Mouse (Mus musculus): Measurements from ENCODE around the gene Aanat.
"Not testable (repeated sequence)": the region's sequence is repeated elsewhere in the genome, so short reads cannot be mapped to it uniquely, and the experiment has no call there.

Aanat gene

DNA sequence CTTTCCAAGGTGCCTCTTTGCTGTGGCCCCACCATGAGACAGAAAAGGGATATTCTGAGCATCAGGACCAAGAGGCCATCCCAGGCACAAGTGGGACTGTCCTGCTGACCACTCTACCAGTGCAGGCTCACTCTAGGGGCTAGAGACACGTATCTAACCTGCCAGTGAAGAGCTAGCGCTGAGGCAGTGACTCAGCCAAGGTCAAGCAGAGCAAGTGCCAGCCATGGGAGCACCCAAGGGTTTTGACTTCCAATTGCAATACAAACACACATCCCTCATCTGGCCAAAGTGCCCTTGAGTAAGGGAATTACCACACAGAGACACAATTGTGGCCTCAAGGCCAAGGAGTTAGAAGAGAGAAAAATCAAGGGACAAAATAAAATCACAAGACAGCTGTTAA, 10.8 kb upstream of the Aanat start:
- no peak for DNase-seq

DNA sequence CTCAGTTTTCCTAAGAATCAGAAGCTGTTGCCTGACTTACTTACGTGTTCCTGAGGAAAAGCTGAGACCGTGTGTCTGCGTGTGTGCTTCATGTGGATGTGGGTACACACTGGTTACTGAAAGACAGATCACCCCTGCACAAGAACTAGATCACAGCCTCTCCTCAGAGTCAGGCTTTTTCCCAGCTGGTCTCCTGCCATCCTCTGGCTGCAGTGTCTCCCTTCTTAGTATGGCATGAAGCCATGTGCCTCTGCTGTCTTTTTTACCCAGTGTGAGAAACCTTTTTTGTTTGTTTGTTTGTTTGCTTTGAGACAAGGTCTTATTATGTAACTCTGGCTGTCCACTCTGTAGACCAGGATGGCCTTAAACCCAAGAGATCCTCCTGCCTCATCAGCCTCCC, 7.0 kb upstream of the Aanat start:
- DNase-seq, result no peak

DNA sequence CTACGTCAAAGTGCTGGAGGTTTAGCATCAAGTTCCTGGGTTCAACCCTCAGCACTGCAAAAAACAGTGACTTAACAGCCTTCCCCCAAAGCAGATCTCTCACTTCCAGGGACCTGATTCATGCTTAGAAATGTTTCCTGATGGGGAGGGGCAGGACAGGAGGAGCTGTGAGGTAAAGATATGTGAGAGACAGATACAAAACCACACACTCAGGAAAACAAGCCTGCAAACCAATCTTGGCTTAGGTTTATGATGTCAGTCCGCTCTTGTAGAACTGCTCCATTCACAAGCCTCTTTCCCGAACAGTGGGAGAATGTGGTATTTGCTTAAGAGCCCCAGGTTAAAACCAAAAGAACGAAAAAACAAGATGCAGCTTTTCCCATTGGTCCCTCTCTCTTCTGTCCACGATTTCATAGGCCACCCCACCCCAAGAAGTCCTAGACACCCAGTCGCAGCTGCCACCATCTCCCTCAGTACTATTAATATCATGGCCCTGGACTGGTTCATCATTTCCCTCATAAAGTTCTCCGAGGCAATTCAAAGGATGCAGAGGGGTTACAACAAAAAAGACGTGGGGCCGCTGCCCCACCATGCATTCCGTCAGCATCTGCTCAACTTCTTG, 6.1 kb upstream of the Aanat start:
- no peak for DNase-seq

DNA sequence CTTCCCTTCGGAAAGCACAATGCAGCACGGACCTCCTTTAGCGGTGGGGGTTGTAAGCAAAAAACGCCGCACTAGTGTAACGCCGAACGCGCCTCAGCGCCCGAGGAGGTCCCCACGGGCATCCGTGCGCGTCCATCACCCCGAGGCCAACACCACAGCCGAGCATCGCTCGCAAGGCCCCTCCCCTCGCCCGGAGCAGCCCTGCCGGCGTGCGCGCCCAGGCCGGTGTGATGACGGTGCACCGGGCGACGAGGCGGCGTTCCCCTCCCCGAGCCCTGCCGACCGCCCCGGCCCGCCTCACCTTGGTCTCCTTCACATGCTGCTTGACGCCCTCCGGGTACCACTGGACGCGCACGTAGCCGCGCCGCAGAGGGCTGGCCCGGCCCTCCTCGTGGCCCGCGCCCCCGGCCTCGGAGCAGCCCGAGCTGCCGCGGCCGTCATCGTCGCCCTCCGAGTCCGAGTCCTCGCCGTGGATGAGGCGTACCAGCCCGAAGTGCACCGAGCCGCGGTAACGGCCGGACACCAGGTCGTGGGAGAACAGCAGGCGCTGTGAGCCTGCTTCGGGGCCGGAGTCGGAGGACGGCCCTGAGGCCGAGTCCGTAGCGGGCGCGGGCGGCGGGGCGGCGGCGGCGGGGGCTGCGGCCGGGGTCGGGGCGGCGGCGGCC, 5.4 kb upstream of the Aanat start:
- DNase-seq, result peak; percentile 24 to 26

DNA sequence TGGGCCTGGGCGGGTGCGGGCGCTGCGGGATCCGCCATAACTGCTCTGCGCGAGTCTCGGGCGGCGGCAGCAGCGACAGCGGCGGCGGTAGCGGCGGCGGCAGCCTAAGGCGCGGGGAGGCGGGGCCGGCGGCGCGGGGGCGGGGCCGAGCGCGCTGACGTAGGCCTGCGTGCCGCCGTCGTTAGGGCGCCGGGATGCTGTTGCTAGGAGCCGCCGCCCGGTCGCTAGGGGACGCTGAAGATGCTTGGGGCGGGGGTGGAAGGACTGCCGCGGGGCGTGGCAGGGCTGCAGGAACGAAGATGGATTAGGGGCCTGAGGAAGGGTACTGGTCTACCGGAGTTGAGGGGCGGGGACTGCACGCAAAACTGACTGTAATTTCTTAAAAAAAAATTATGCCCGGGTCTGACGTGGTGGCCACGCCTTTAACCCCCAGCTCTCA, 4.8 kb upstream of the Aanat start, which contains the start of gene Ube2o:
Gene Ube2o, minus strand, starts transcription at position 72 of the 439 bp plus-strand sequence.
- DNase-seq, result peak; percentile 67 to 81

DNA sequence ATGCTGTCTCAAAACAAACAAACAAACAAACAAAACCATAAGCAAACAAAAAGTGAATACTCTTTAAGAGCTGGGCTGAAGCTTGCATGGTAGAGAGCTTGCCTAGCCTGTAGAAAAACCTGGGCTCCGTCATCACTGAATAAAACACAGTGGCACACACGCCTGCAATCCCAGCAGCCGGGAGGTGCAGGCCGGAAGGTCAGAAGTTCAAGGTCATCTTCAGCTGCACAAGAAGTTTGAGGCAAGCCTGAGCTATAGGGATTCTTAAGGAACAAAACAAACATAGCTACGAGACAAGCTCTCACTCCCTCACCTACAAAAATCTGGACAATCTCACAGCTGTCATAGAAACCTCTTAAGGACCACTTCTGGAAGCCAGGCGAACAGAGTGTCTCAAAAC, 550 bp upstream of the Aanat start:
- DNase-seq, result no peak

DNA sequence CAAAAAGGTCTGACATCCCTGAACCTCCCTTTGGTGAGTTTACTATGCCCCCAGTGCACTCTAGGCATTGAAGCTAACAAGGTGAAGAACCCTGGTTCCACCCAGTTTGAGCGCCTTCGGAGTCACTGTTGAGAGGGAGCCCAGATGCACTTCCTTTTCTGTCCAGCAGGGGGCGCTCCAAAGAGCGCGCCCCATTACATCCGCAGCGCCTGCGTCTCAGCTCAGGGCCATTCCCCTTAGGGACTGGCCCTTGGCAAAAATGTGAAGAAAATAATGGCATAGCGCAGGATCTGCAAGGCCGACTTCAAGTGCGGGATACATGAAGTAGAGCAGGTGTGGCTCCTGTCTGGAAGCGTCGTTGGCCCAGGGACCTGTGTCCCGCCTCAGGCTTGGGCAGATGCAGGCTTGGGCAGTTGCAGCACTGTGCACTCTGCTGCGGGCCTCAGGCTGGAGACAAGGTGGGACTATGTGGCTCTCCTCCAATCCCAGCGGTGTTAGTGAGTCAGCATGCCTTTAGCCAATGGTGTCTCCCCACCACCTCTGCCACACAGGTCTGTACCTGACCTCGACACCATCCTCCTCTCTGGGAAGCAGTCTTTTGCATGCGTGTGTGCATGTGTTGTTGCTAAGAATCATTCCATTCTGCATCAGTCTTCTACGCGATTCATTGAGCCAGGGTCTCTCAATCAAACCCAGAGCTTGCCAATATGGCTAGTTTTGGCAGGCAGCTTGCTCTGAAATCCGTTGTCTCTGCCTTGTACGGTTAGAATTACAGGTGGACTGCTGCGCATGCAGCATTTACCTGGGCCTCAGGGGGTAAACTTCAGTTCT, 784 bp downstream of the Aanat start:
- DNase-seq, result peak; percentile 22 to 73

DNA sequence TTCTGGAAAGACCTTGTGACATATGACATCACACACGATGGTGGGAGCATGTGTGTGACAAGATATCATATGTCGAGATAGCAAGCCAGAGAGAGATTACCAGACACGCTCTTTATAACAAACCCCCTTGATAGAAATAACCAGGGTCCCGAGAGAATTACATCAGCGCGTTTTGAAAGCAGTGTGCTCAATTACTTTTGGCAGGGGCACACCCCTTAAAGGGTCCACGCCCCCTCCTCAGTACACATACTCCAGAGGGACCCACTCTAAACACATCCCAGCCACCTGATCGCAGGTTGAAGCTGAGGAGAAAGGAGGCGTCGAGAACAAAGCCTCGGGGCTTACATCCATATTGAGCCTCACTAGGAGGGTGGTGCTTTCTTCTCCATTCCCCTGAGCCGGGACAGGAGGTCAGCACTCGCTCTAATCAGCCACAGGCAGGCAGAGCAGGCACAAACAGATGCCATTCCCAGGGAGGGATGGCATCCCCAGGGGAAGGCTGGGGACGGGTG, 2.8 kb downstream of the Aanat start:
- no peak for DNase-seq

DNA sequence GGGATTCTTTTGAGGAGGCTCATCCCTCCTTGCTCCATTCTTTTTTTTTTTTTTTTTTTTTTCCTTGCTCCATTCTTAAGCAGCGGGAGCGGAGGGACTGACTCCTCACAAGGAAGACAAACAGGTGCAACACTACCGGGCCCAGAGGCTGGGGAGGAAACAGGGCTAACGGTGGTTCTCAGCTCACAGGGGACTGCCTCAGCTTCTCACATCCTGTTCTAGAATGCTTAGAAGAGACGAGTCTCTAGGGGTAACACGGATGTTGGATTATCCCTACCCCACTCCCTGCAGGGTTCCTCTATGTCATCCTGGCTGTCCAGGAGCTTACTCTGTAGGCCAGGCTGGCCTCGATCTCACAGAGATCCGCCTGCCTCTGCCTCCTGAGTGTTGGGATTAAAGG, 3.3 kb downstream of the Aanat start:
- no peak for DNase-seq

DNA sequence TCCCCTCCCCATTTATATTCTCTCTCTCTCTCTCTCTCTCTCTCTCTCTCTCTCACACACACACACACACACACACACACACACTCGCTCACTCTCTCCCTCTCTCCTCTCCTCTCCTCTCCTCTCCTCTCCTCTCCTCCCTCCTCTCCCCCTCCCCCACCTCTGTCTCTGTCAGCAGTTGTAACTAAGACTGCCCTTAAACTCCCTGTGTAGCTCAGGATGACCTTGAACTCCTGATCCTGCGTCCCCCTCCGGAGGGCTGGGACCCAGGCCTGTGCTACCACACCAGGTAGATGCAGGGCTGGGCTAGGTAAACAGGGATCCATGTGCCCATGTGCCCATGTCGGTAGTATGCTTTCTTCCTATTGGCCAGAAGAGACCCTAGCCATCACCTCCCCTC, 5.4 kb downstream of the Aanat start:
- no peak for DNase-seq

DNA sequence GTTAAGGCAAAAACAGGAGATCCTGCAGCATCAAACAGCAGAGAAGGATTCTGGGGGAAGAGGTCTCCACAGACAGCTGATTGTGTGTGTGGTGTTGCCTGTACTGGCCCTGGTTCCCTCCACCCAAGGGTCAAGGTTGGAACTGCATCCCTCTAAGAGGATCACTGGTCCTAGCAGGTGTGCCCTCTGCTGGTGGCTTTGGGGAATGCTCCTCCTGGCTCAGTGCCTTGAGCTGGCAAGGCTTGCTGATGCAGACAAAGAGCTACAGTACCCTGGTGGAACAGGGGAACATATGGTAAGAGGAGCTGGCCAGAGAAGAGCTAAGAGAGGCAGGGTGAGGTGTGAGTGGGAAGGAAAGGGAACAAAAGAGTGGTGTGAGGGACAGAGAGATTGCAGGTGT, 6.2 kb downstream of the Aanat start:
- peak; percentile 88 to 98 for DNase-seq

DNA sequence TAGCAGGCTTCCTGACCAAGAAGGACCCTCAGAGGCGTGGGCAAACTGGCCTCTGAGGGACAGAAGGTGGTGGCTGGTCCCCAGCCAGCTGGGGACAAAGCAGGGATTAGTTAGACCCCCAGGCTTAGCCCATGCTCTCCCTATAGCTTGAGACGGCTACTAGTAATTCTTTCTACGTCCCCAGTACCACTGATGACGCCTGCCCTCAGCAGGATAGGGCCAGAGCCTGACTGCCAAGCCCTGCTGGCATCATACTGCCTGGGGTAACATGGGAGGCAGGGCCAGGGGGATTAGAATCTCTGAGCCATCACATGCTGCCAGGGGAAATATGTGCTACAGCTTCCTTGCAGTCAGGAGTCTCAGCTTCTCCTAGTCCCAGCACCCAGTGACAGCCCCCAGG, 7.1 kb downstream of the Aanat start:
- DNase-seq, result no peak

DNA sequence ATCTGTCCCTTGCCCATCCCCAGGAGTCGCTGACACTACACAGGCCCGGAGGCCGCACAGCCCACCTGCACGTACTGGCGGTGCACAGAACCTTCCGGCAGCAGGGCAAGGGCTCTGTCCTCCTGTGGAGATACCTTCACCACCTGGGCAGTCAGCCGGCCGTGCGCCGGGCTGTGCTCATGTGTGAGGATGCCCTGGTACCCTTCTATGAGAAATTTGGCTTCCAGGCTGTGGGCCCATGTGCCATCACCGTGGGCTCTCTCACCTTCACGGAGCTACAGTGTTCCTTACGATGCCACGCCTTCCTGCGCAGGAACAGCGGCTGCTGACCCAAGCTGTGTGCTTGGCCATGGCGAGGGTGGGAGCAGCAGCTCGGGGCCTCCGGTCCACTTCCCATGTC, 10.5 kb downstream of the Aanat start:
- DNase-seq, result no peak

DNA sequence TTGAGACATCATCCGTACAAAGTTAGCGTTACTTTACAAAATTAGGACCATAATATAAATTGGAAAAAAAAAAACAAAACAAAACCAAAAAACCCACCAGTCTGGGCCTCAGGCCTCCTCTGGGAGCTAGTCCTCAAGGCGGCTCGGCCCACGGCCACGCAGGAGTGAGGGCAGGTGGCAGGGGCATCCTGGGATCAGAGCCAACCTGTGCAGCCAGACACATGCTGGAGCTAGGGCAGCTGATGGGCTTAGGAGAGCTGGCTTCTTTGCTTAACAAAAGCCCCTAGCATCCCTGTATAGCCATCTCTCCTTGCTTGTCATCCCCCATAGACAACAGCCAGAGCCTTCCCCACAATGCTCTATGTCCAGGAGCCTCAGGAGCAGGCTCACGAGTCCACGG, 12.0 kb downstream of the Aanat start:
- no peak for DNase-seq

DNA sequence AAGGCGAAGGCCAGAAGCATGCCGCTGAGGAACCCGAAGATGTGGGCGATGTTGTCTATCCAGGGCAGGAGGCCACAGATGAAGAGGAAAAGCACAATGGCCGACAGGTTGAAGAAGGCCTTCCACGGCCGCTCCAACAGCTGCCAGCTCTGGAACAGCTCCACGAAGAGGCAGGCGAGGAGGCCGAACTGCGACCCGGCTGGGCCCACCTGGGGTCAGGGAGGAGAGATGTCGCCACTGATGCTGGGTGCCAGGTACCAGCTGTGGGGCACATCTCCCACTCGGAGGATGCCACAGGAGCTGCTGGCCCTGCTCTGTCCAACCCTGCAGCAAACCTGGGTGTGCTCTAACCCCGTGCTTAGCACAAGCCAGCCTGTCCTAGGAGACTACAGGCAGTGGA, 13.0 kb downstream of the Aanat start:
- DNase-seq, result no peak

DNA sequence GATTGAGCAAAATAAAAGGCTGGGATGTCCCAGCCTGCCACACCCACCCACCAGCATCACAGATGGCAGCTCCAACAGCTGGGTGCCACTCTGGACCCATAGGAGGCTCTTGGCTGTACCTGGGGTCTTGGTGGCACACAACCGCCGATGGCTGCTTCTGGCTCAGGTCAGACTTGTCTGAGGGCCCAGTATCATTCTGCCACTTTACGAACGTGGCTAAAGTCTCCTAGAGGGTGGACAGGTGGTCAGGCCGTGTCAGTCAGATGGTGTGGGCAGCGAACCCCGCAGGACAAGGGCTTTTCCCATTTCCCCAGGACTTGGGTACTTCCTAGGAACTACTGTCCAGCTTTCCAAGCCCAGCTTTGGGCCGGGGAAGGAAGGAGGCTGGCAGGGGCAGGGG, 14.9 kb downstream of the Aanat start:
- no peak for DNase-seq

DNA sequence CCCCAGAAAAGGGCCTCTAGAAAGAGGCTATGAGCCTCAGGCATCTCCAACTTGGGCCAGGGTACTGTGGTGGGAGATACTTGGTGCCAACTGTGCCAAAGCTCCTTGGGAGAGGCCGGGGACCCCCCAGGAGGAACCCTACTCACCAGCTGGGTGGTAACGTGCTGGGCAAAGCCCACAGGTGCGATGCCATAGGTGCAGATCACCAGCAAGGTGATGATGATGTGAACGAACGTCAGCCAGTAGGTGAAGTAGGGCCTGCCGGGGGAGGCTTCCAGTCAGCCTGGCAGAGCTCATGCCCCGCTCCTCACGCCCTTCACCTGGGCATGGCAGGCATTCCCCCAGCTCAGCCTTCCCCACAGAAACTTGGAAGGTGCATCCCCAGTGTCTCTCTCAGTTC, 15.8 kb downstream of the Aanat start:
- DNase-seq, result no peak

DNA sequence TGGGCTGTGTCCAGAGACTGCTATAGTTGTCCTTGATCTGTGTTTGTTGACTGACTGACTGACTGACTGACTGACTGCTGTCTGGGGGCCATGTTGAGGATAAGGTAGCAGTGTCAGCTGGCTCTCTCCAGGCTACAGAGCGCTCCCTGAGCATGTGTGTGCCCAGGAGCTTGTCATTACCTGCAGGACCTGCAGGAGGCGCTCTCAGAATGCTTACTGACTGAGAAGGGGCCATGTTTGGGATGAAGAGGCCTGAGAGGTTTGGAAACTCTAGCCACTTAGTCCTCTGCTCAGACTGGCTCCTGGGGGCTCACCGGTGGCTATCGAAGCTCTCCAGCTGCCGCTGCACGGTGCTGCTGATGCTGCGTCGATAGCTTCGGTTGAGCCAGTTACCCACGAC, 17.1 kb downstream of the Aanat start:
- peak in 1 of 2 experiments; percentile 42 for DNase-seq

DNA sequence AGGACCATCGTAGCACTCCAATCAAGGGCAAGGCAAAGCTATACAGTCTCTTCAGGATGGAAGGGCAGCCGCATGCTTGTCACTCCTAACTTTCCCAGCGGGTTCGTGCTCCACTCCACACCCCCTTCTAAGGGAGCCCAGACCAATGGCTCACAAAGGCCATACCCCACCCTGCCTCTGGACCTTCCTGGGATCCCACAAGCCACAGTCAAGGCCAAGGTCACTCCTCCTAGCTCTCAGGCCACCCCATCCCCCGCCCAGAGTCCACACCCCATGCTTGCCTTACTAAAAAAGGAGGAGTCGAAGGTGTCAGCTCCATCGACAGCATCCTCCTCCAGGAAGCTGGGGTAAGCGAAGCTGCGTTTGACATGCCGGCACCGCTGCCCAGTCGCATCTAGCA, 17.9 kb downstream of the Aanat start:
- DNase-seq, result no peak

DNA sequence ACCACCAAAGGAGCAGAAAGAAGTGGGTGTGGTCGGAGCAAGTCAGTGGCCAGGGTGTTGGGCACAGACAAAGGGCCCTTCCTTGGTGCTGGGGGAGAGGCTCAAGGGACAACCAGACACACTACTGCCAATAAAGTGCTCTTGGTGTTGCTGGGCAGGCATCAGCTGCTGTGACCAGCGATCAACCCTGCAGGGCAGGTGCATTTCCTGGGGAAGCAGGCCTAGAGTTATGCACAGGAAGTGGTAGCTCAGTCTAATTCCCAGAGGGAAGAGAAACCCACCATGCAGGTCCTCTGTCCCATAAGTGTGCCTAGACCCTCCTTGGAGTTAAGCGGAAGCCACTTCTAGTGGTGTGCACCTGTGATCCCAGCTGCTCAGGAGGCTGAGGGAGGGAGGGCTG, 21.5 kb downstream of the Aanat start:
- DNase-seq, result no peak

DNA sequence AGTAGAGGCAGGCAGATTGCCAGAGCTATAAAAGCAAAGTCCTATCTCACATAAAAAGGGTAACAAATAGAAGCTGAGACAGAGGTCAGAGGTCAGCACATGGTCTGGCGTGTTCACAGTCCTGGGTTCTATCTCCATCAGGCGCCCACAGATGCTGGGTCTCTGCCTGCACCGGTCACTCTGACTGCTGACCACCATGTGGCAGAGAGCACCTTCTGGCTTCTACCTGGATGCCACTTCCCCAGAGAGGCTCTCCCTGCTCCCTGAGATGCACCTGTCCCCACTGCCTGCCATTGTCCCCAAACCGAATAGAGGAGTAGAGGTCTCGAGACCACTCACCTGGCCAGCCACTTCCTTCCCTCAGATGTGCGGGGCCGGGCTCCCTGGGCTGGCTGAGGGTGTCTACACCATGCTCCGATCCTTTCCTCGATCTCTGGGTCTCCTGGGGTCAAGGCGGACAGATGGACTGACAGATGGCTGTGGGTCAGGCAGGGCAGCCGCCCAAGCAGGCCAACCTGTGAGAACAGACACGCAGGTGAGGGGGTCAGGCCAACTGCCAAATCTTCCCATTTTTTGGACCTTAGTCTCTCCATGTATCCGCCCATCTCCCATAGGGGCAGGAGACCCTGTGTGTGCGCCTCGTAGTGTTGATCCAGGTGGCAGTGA, 23.9 kb downstream of the Aanat start:
- DNase-seq, result no peak

DNA sequence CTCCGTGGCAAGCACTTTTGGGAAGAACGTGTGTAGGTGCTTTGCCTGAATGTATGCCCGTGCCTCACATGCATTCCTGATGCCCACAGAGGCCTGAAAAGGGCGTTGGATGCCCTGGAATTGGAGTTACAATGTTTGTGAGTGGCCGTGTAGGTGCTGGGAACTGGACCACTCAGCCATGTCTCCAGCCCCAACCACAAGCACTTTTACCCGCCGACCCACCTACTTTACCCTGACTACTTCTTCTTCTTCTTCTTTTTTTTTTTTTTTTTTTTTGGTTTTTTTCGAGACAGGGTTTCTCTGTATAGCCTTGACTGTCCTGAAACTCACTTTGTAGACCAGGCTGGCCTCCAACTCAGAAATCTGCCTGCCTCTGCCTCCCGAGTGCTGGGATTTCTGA, 24.9 kb downstream of the Aanat start:
- DNase-seq, result not testable (repeated sequence)

DNA sequence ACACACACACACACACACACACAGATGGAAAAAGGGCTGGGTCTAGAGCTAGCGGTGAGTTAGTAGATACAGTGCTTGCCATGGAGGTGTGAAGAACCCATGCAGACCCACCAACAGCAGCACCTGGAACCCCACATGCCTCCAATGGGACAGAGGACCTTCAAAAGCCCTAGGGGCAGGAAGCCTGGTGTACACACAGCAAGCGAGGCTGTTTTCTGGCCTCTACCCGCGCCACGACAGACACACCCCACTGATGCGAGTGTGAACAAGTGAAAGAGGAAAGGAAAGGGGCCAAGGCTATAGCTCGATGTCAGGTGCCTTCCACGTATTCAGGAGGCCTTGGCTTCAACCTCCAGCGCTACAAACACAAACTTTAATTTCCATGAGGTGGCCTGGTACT, 25.7 kb downstream of the Aanat start:
- no peak for DNase-seq
